Mouse (Mus musculus) limb, embryonic 12.5 days (tissue): Measurements from ENCODE around the gene Tas1r2. TPM values are rescaled to one million over a fixed set of nuclear protein-coding genes. Genes with fewer than 3 reads are reported as not detected.

Experiments
- ATAC-seq: fragments of 200-750 bp; cut with Nextera tagmentation; 2 replicates; pipeline ENCODE4 v1.8.0; 2017; ENCODE audit warnings: low read depth, moderate TSS enrichment; ENCODE audit not compliant: insufficient number of reproducible peaks, insufficient read depth, low FRiP score, low TSS enrichment
- H3K27ac ChIP-seq: fragments of 300-500 bp; sonication (generic); 2 replicates; pipeline ENCODE4 v1.5.1; 2016; ENCODE audit warnings: mild to moderate bottlenecking, moderate library complexity
- H3K27me3 ChIP-seq: fragments of 300-500 bp; sonication (generic); 2 replicates; pipeline ENCODE4 v1.6.1; 2016; ENCODE audit warnings: mild to moderate bottlenecking, moderate library complexity
- H3K36me3 ChIP-seq: fragments of 300-500 bp; sonication (generic); 2 replicates; pipeline ENCODE4 v1.6.1; 2016; ENCODE audit warnings: mild to moderate bottlenecking, moderate library complexity
- H3K4me1 ChIP-seq: fragments of 300-500 bp; sonication (generic); replicated peaks from 2 replicates; pipeline ENCODE4 v1.6.1; 2016
- H3K4me2 ChIP-seq: fragments of 300-500 bp; sonication (generic); 2 replicates; pipeline ENCODE4 v1.6.1; 2016; ENCODE audit warnings: mild to moderate bottlenecking, moderate library complexity
- H3K4me3 ChIP-seq: fragments of 300-500 bp; sonication (generic); replicated peaks from 2 replicates; pipeline ENCODE4 v1.5.1; 2016; ENCODE audit warnings: mild to moderate bottlenecking
- H3K9ac ChIP-seq: fragments of 300-500 bp; sonication (generic); replicated peaks from 2 replicates; pipeline ENCODE4 v1.6.1; 2016; ENCODE audit warnings: mild to moderate bottlenecking, moderate library complexity
- H3K9me3 ChIP-seq: fragments of 300-500 bp; sonication (generic); 2 replicates; pipeline ENCODE4 v1.6.1; 2016; ENCODE audit warnings: mild to moderate bottlenecking, moderate library complexity
- WGBS: fragments of 180-500 bp; shearing (Covaris S2); methylation state at CpG from one replicate; pipeline ENCODE4 v1.1.7; 2016; 5-methylcytosine and 5-hydroxymethylcytosine counted together
- polyA plus RNA-seq: library from polyadenylated mRNA; unstranded; fragments of >200 nt; fragmentation: Nextera tagmentation; extraction: Ambion mirVana; gene quantifications from 2 replicates; pipeline ENCODE4 v1.2.1, GENCODE M21; 2016

Gene Tas1r2
- polyA plus RNA-seq, result not detected in 2 replicates

DNA sequence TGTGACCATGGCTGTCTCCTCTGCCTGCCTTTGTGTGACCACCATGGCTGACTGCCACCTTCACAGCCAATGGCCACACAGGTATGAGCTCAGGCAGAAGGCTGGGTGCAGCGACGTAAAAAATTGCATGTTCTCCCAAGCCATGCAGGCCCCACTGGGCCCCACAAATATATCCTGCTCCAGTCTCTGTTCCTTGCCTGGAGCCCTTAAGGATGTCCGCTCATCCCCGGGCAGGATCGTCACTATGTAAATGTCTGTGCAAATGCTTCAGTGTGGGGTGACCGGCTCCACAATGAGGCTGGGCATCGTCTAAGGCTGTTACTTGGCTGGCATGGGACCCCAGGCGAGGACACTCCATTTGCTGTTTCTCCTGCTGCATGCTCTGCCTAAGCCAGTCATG, at the start of gene Tas1r2:
Gene Tas1r2 (plus strand): TSS at position 301 of the 400 bp plus-strand sequence.
- Histone ChIP-seq H3K36me3 (peaks cover 13% of the 10 kb centered on the region), H3K27ac (no peak within 1 kb of the TSS), H3K9me3 (no peaks in the 10 kb centered on the region), H3K4me1 (no peaks in the 10 kb centered on the region), H3K4me2 (no peak within 1 kb of the TSS), H3K9ac (no peak within 1 kb of the TSS), H3K27me3 (peaks cover 4% of the 10 kb centered on the region), H3K4me3 (no peak within 1 kb of the TSS)
- ATAC-seq, result no peak
- 81% methylated on average over 8 of the region's 8 CpGs for WGBS

DNA sequence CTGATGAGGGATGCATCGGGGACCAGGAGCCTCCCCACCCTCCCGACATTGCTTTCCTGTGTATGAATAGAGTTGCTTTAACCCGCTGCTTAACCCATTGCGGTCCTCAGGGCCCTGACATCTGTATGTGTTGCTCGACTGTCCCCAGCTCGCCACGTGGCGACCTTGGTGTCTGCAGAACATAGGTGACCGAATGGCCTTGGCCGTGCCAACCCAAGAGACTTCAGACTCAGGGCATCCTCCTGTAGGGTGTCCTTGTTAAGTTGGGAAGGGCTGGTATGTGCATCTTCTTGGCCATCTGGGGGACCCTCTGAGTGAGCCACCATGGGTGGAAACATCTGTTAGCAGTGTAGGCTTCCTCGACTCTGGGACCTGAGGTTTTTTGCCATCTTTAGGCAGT, 48.1 kb upstream of the Tas1r2 start:
- H3K4me2 ChIP-seq, result no peak overlapping the region
- no peaks in the 10 kb centered on the region for H3K27me3 ChIP-seq
- H3K27ac ChIP-seq, result no peak overlapping the region
- H3K9ac ChIP-seq, result no peak overlapping the region
- peaks cover 48% of the 10 kb centered on the region for H3K36me3 ChIP-seq
- peaks cover 29% of the 10 kb centered on the region for H3K4me1 ChIP-seq
- no peak overlapping the region for H3K4me3 ChIP-seq
- WGBS, result 87% methylated on average over 11 of the region's 11 CpGs
- H3K9me3 ChIP-seq, result no peaks in the 10 kb centered on the region
- ATAC-seq, result no peak

DNA sequence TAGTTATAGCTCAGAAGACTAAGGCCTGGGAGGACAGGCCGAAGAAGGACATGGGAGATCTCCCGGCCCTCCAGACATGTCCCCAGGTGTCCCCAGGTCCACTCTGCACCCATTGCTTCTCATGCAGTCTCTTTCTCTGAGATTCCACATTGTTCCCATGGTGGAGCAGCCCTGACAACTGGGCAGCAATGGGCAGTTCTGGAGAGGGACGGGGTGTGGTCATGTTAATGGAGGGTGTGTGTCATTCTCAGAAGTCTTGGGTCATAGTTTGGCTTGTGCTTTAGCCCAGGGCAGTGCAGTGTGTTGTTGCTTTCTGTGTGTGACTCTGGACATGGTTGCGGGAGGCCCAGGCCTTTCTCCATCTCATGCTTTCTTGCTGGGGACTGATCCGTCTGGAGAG, 46.6 kb upstream of the Tas1r2 start:
- Histone ChIP-seq H3K4me2 (no peak overlapping the region), H3K9me3 (no peaks in the 10 kb centered on the region), H3K27ac (no peak overlapping the region), H3K36me3 (peaks cover 48% of the 10 kb centered on the region), H3K9ac (no peak overlapping the region), H3K4me3 (no peak overlapping the region), H3K4me1 (peaks cover 23% of the 10 kb centered on the region), H3K27me3 (no peaks in the 10 kb centered on the region)
- ATAC-seq, result no peak
- WGBS, result 93% methylated on average over 5 of the region's 5 CpGs

DNA sequence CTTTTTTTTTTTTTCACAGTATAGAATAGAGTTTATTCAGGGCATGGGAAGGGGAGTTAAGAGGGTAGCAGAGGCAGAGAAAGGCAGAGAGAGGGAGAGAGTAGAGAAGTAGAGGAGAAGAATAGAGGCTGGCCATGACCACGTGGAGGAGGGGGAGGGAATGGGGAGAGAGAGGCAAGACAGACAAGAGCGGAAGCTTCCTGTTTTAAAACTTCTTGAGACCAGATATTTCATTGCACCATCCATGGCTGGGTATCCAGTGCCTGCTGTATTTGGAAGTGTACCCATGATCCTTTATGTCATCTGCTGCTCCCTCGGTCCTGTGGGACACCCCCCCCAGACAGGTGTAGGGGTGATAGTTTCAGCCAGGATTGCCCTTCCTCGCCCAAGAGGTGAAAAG, 44.4 kb upstream of the Tas1r2 start:
- H3K9me3 ChIP-seq, result peaks cover 5% of the 10 kb centered on the region
- no peak overlapping the region for H3K9ac ChIP-seq
- peaks cover 7% of the 10 kb centered on the region for H3K4me1 ChIP-seq
- H3K36me3 ChIP-seq, result peaks cover 63% of the 10 kb centered on the region
- H3K27me3 ChIP-seq, result no peaks in the 10 kb centered on the region
- no peak overlapping the region for H3K4me2 ChIP-seq
- WGBS, result 77% methylated on average over 4 of the region's 4 CpGs
- H3K27ac ChIP-seq, result no peak overlapping the region
- no peak for ATAC-seq
- no peak overlapping the region for H3K4me3 ChIP-seq

DNA sequence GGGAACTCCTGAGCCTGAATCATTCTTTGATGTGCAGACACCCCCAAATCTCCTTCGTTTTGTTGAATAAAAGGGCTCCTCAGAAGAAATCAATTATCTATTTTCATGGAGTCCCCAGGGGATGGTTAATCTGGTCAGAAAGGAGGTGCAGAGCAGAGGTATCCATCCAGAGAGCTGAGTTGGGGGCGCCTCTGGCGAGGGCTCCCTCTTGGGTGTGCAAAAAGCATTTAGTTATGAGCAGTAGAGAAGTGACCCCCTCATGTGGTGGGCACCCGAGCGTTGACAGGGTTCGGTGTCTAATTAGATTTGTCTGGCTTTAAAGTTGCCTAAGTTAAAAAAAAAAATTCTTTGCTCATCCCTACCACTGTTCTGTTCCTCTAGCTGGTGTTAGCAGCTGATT, 42.4 kb upstream of the Tas1r2 start:
- 72% methylated on average over 6 of the region's 6 CpGs for WGBS

DNA sequence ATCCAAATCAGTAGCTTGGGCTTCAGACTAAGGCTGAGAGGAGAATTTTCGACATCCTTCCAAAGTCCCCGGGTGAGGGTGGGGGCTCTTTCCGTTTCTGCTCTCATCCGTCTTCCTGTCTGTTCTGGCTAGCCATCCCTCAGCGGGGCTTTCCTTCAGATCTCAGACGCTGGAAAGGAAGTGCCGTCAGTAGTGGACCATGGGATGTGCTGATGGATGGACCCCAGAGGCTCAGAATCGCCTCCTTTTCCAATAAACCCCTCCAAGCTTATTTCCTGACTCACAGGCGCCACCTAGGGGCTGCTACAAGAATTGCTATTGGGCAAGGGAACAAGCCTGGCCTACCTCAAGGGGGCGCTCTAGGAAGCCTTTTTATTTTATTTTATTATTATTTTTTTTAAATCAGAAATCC, 41.8 kb upstream of the Tas1r2 start:
- Histone ChIP-seq H3K4me1 (peaks cover 13% of the 10 kb centered on the region), H3K4me3 (peak overlapping the region; percentile 18; the same call in 1 of the 2 replicates), H3K36me3 (peaks cover 66% of the 10 kb centered on the region), H3K9ac (peak overlapping the region; percentile 24; the same call in 1 of the 2 replicates), H3K27ac (peak overlapping the region; percentile 59; the same call in 1 of the 2 replicates), H3K27me3 (no peaks in the 10 kb centered on the region), H3K9me3 (peaks cover 5% of the 10 kb centered on the region), H3K4me2 (peak overlapping the region; percentile 52)
- WGBS, result 5% methylated on average over 10 of the region's 10 CpGs
- ATAC-seq, result no peak

More for the DNA sequence above, 42.4 kb upstream of the Tas1r2 start:
- H3K4me1 ChIP-seq, result peaks cover 10% of the 10 kb centered on the region
- H3K27me3 ChIP-seq, result no peaks in the 10 kb centered on the region
- H3K4me3 ChIP-seq, result no peak overlapping the region
- H3K4me2 ChIP-seq, result no peak overlapping the region
- H3K9me3 ChIP-seq, result peaks cover 5% of the 10 kb centered on the region
- 0 out of 2 replicates have a peak overlapping the region, but pooled peaks have one; percentile 24 for H3K9ac ChIP-seq
- peaks cover 67% of the 10 kb centered on the region for H3K36me3 ChIP-seq
- ATAC-seq, result no peak
- H3K27ac ChIP-seq, result peak overlapping the region; percentile 59; the same call in 1 of the 2 replicates

DNA sequence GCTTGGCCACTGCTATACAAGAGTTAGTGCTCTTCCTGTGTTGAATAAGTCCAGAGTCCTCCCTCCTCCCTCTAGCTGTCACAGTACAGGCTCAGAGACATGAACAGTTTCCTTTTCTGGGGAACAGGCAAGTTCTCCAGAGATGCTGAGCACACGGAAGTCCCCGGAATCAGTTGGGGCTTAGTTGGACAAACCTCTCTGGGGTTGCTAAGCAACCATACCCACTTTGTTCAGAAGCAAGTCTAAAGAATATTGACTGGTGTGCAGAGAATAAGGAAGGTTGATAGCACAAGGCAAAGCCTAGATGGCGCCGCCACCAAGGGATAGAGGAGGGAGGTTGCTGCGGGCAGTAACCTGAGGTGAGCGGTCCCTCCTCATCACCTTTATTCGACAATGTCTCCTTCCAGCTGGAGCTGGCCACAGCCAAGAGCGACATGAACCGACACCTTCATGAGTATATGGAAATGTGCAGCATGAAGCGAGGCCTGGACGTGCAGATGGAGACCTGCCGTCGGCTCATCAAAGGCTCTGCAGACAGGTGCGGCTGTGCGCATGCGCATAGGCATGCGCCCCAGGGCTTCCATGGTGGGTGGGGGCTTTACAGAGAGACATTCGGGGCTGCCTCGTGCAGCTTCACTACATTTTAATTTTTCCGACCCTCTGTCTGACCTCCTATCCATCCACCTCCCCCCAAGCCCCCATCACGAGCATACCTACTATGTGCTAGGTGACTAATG, 38.6 kb upstream of the Tas1r2 start:
- Histone ChIP-seq H3K27me3 (no peaks in the 10 kb centered on the region), H3K9ac (no peak overlapping the region), H3K4me3 (no peak overlapping the region), H3K9me3 (peaks cover 5% of the 10 kb centered on the region), H3K4me1 (peaks cover 18% of the 10 kb centered on the region), H3K36me3 (peaks cover 51% of the 10 kb centered on the region), H3K4me2 (no peak overlapping the region), H3K27ac (no peak overlapping the region)
- no peak for ATAC-seq
- 87% methylated on average over 21 of the region's 21 CpGs for WGBS

DNA sequence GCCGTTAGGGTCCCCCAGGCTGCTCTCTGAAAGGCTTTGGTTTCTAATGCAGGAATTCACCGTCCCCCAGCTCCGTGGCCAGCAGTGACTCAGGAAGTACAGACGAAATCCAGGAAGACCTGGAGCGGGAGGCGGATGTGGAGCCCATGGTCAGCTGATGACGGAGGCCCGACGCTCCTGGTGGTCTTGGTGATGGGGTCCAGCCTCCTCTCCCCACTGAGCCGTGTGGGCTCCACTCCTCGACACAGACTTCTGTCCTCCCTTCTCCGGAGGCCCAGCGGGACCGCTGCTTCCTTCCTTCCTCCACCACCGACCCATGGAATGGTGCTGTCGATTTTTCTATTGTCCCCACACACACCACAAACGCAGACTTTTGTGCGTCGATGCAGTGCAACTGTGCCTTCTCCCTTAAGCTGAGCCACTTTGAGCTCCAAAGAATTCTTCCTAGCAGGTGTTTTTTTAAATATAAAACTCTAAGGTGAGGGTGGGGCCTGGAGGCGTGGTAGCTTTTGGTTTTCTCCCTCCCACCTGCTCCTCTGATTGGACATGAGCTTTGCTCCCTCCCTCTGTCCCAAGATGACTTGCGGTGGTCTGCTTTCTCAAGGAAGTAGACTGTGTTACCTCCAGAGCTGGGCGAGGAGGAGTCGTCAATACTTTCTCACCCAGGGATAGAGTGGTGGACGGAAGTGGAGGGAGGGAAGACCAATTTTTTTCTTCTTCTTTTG, 36.9 kb upstream of the Tas1r2 start:
- WGBS, result 11% methylated on average over 24 of the region's 24 CpGs
- H3K4me2 ChIP-seq, result peak overlapping the region; percentile 60
- H3K27ac ChIP-seq, result 0 out of 2 replicates have a peak overlapping the region, but pooled peaks have one; percentile 25
- H3K27me3 ChIP-seq, result no peaks in the 10 kb centered on the region
- H3K4me1 ChIP-seq, result peaks cover 12% of the 10 kb centered on the region
- H3K9ac ChIP-seq, result peak overlapping the region; percentile 18; the same call in 1 of the 2 replicates
- H3K36me3 ChIP-seq, result peaks cover 49% of the 10 kb centered on the region
- ATAC-seq, result peak; percentile 59
- H3K9me3 ChIP-seq, result peaks cover 5% of the 10 kb centered on the region
- H3K4me3 ChIP-seq, result peak overlapping the region; percentile 39

DNA sequence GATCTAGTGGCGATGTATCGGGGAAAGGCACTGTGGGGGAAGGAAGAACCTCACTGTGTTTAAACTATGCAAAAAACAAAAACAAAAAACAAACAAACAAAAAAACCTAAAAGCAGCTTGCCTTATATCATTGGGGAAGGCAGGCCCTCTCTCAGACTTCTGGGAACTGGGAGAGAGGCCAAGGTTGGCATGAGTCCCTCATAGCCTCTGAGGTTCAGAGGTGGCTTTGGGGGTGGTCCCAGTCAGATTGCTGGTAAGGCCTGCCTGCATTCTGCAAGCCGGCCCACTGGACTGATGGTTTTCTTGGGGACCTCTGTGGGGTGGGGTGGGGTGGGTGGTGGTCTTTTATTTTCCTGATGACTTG, 36.4 kb upstream of the Tas1r2 start:
- H3K9me3 ChIP-seq, result peaks cover 5% of the 10 kb centered on the region
- H3K27ac ChIP-seq, result no peak overlapping the region
- H3K9ac ChIP-seq, result no peak overlapping the region
- WGBS, result 61% methylated on average over 3 of the region's 3 CpGs
- H3K4me2 ChIP-seq, result peak overlapping the region; percentile 60
- no peak for ATAC-seq
- peaks cover 10% of the 10 kb centered on the region; the same call in 1 of the 2 replicates for H3K4me1 ChIP-seq
- no peaks in the 10 kb centered on the region for H3K27me3 ChIP-seq
- H3K36me3 ChIP-seq, result peaks cover 49% of the 10 kb centered on the region
- H3K4me3 ChIP-seq, result peak overlapping the region; percentile 39; the same call in 1 of the 2 replicates

DNA sequence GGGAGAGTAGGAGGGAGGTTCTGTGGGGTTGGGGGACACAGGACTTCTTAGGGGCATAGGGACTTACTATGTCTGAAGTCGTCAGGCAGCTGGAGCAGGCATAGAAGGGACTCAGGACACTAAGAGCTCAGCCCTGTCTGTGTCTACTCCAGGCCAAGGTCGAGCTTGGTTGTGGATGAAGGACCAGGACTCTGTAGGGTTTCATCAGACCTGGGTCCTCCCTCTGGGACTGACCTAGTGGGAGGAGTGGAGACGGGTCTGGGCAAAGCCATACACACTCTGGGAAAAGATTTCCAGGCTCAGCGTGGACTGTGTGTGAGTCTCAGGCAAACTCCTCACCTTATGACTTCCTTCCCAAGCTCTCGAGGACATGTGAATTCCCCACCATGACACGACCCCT, 33.6 kb upstream of the Tas1r2 start:
- WGBS, result 73% methylated on average over 6 of the region's 6 CpGs
- ATAC-seq, result no peak
- Histone ChIP-seq H3K9me3 (no peaks in the 10 kb centered on the region), H3K9ac (no peak overlapping the region), H3K27me3 (no peaks in the 10 kb centered on the region), H3K4me1 (peaks cover 27% of the 10 kb centered on the region), H3K4me3 (no peak overlapping the region), H3K27ac (no peak overlapping the region), H3K4me2 (no peak overlapping the region), H3K36me3 (peaks cover 26% of the 10 kb centered on the region)
